Mouse (Mus musculus) C2C12 (cell line): Measurements from ENCODE around the gene Vamp5.

Experiments
- CEBPB ChIP-seq: IDR thresholded peaks from one replicate; pipeline ENCODE4 v1.6.1; 2011; ENCODE audit warnings: low read depth, mild to moderate bottlenecking, control low read depth, moderate library complexity
- CTCF ChIP-seq: IDR thresholded peaks from one replicate; pipeline ENCODE4 v1.5.1; 2011; ENCODE audit not compliant: control insufficient read depth, insufficient read depth, insufficient read length
- MAX ChIP-seq: IDR thresholded peaks from one replicate; pipeline ENCODE4 v1.6.1; 2011; ENCODE audit warnings: mild to moderate bottlenecking, control low read depth
- MYOD1 ChIP-seq: IDR thresholded peaks from one replicate; pipeline ENCODE4 v1.6.1; 2011; ENCODE audit warnings: low read depth; ENCODE audit not compliant: control insufficient read depth, insufficient read length
- MYOG ChIP-seq: IDR thresholded peaks from one replicate; pipeline ENCODE4 v1.6.1; 2011; ENCODE audit not compliant: control insufficient read depth, insufficient read length; ENCODE audit errors: extremely low read depth
- USF1 ChIP-seq: IDR thresholded peaks from one replicate; pipeline ENCODE4 v1.6.1; 2011; ENCODE audit warnings: low read depth, mild to moderate bottlenecking, control low read depth, moderate library complexity

DNA sequence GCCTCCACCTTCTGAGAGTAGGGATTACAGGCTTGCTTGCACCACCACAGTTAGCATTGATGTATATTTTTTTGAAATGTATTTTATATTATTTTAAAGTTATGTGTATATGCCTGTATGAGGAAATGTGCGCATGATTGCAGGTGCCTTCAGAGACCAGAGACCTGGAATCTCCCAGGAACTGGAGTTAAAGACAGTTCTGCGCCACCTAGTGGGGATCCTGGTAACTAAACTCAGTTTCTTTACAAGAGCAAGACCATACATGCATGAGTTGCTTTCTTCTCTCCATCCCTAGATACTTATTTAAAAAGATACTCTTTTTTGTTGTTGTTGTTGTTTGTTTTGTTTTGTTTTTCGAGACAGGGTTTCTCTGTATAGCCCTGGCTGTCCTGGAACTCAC is 29.3 kb upstream of the Vamp5 start:
- no peak for TF ChIP-seq CTCF
- no peak for TF ChIP-seq MYOD1
- TF ChIP-seq MYOG: no peak
- TF ChIP-seq MAX: no peak
- no peak for TF ChIP-seq USF1
- TF ChIP-seq CEBPB: no peak
